Mouse (Mus musculus): ENCODE measurements at regions not wholly inside any gene's neighbourhood (a gene's known extent, or its start where the extent isn't known, plus 50 kb on each side); places are given as distances from the start of the nearest gene placed in this dataset.

- Histone ChIP-seq H3K4me3 (ENCODE audit: low read depth, low read length) (no peak overlapping the region), H3K9me3 (ENCODE audit: low read length) (no peaks in the 10 kb centered on the region), H3K36me3 (ENCODE audit: insufficient read depth) (no peaks in the 10 kb centered on the region), H3K27ac (ENCODE audit: low read depth, low read length) (no peak overlapping the region), H3K9ac (no peak overlapping the region), H3K4me1 (ENCODE audit: insufficient read depth) (no peaks in the 10 kb centered on the region), H3K27me3 (ENCODE audit: insufficient read depth, low read length) (no peaks in the 10 kb centered on the region), H3K4me2 (ENCODE audit: low read depth) (no peak overlapping the region)
- DNase-seq, result no peak
- no peak for ATAC-seq
- no peak for TF ChIP-seq CTCF (IDR thresholded peaks at IDR 0.05; ENCODE audit: low read depth)
These were observed 1172.8 kb downstream of the Pcdh18 start for GRCm38 (mm10) chr3:48584340-48584739.

GRCm38 (mm10) chr3:48582521-48582920 is 1174.6 kb downstream of the Pcdh18 start:
- H3K9ac ChIP-seq, result no peak overlapping the region
- DNase-seq (no peak), ATAC-seq (no peak)
- no peak overlapping the region for H3K27ac ChIP-seq (ENCODE audit: low read depth, low read length)
- no peak for TF ChIP-seq CTCF (IDR thresholded peaks at IDR 0.05; ENCODE audit: low read depth)
- no peaks in the 10 kb centered on the region for H3K9me3 ChIP-seq (ENCODE audit: low read length)
- no peak overlapping the region for H3K4me2 ChIP-seq (ENCODE audit: low read depth)
- H3K27me3 ChIP-seq (ENCODE audit: insufficient read depth, low read length), result no peaks in the 10 kb centered on the region
- no peaks in the 10 kb centered on the region for H3K4me1 ChIP-seq (ENCODE audit: insufficient read depth)
- H3K4me3 ChIP-seq (ENCODE audit: low read depth, low read length), result no peak overlapping the region
- H3K36me3 ChIP-seq (ENCODE audit: insufficient read depth), result no peaks in the 10 kb centered on the region
- 66% methylated on average over 1 of the region's 1 CpGs for WGBS

- no peak for TF ChIP-seq CTCF (IDR thresholded peaks at IDR 0.05; ENCODE audit: low read depth)
- DNase-seq (peak; percentile 26), ATAC-seq (peak; percentile 78)
- Histone ChIP-seq H3K36me3 (ENCODE audit: insufficient read depth) (no peaks in the 10 kb centered on the region), H3K27ac (ENCODE audit: low read depth, low read length) (no peak overlapping the region), H3K4me2 (ENCODE audit: low read depth) (no peak overlapping the region), H3K27me3 (ENCODE audit: insufficient read depth, low read length) (no peaks in the 10 kb centered on the region), H3K4me3 (ENCODE audit: low read depth, low read length) (no peak overlapping the region), H3K9ac (no peak overlapping the region), H3K9me3 (ENCODE audit: low read length) (no peaks in the 10 kb centered on the region), H3K4me1 (ENCODE audit: insufficient read depth) (no peaks in the 10 kb centered on the region)
- WGBS, result 19% methylated on average over 2 of the region's 2 CpGs
These were observed 1177.2 kb downstream of the Pcdh18 start for GRCm38 (mm10) chr3:48579971-48580370.

- 26% methylated on average over 1 of the region's 1 CpGs for WGBS
- Histone ChIP-seq H3K27me3 (ENCODE audit: insufficient read depth, low read length) (no peaks in the 10 kb centered on the region), H3K9me3 (ENCODE audit: low read length) (no peaks in the 10 kb centered on the region), H3K4me3 (ENCODE audit: low read depth, low read length) (no peak overlapping the region), H3K27ac (ENCODE audit: low read depth, low read length) (no peak overlapping the region), H3K4me2 (ENCODE audit: low read depth) (no peak overlapping the region), H3K4me1 (ENCODE audit: insufficient read depth) (no peaks in the 10 kb centered on the region), H3K9ac (no peak overlapping the region), H3K36me3 (ENCODE audit: insufficient read depth) (no peaks in the 10 kb centered on the region)
- TF ChIP-seq CTCF (IDR thresholded peaks at IDR 0.05; ENCODE audit: low read depth), result no peak
- DNase-seq (peak; percentile 49), ATAC-seq (peak; percentile 91)
These were observed 1177.9 kb downstream of the Pcdh18 start for GRCm38 (mm10) chr3:48579229-48579628.

- H3K4me1 ChIP-seq (ENCODE audit: insufficient read depth), result no peaks in the 10 kb centered on the region
- TF ChIP-seq CTCF (IDR thresholded peaks at IDR 0.05; ENCODE audit: low read depth), result no peak
- WGBS, result 70% methylated on average over 1 of the region's 1 CpGs
- no peaks in the 10 kb centered on the region for H3K9me3 ChIP-seq (ENCODE audit: low read length)
- no peaks in the 10 kb centered on the region for H3K36me3 ChIP-seq (ENCODE audit: insufficient read depth)
- no peaks in the 10 kb centered on the region for H3K27me3 ChIP-seq (ENCODE audit: insufficient read depth, low read length)
- H3K27ac ChIP-seq (ENCODE audit: low read depth, low read length), result no peak overlapping the region
- no peak overlapping the region for H3K9ac ChIP-seq
- no peak overlapping the region for H3K4me3 ChIP-seq (ENCODE audit: low read depth, low read length)
- ATAC-seq (no peak), DNase-seq (no peak)
- H3K4me2 ChIP-seq (ENCODE audit: low read depth), result no peak overlapping the region
These were observed 1210.5 kb downstream of the Pcdh18 start for GRCm38 (mm10) chr3:48546669-48547068.

GRCm38 (mm10) chr3:48515009-48515408 is 1242.1 kb downstream of the Pcdh18 start:
- no peak for ATAC-seq
- WGBS, result 12% methylated on average over 3 of the region's 3 CpGs
- no peak overlapping the region for H3K4me3 ChIP-seq (ENCODE audit: low read depth, low read length)
- no peaks in the 10 kb centered on the region for H3K27me3 ChIP-seq (ENCODE audit: insufficient read depth, low read length)
- no peak for DNase-seq
- TF ChIP-seq CTCF (IDR thresholded peaks at IDR 0.05; ENCODE audit: low read depth), result no peak
- H3K9ac ChIP-seq, result no peak overlapping the region
- H3K4me2 ChIP-seq (ENCODE audit: low read depth), result no peak overlapping the region
- no peaks in the 10 kb centered on the region for H3K36me3 ChIP-seq (ENCODE audit: insufficient read depth)
- H3K4me1 ChIP-seq (ENCODE audit: insufficient read depth), result no peaks in the 10 kb centered on the region
- no peaks in the 10 kb centered on the region for H3K9me3 ChIP-seq (ENCODE audit: low read length)
- no peak overlapping the region for H3K27ac ChIP-seq (ENCODE audit: low read depth, low read length)

GRCm38 (mm10) chr3:48503996-48504395 is 1253.1 kb downstream of the Pcdh18 start:
- H3K9ac ChIP-seq, result no peak overlapping the region
- no peak for DNase-seq
- H3K4me1 ChIP-seq (ENCODE audit: insufficient read depth), result no peaks in the 10 kb centered on the region
- no peaks in the 10 kb centered on the region for H3K9me3 ChIP-seq (ENCODE audit: low read length)
- no peak for TF ChIP-seq CTCF (IDR thresholded peaks at IDR 0.05; ENCODE audit: low read depth)
- H3K4me3 ChIP-seq (ENCODE audit: low read depth, low read length), result no peak overlapping the region
- H3K27ac ChIP-seq (ENCODE audit: low read depth, low read length), result no peak overlapping the region
- no peak overlapping the region for H3K4me2 ChIP-seq (ENCODE audit: low read depth)
- 72% methylated on average over 2 of the region's 2 CpGs for WGBS
- ATAC-seq, result no peak
- H3K36me3 ChIP-seq (ENCODE audit: insufficient read depth), result no peaks in the 10 kb centered on the region
- no peaks in the 10 kb centered on the region for H3K27me3 ChIP-seq (ENCODE audit: insufficient read depth, low read length)

GRCm38 (mm10) chr3:48464679-48465078 is 1292.4 kb downstream of the Pcdh18 start:
- no peak for ATAC-seq
- TF ChIP-seq CTCF (IDR thresholded peaks at IDR 0.05; ENCODE audit: low read depth), result no peak
- Histone ChIP-seq H3K27ac (ENCODE audit: low read depth, low read length) (no peak overlapping the region), H3K27me3 (ENCODE audit: insufficient read depth, low read length) (no peaks in the 10 kb centered on the region), H3K4me2 (ENCODE audit: low read depth) (no peak overlapping the region), H3K36me3 (ENCODE audit: insufficient read depth) (no peaks in the 10 kb centered on the region), H3K9ac (no peak overlapping the region), H3K4me1 (ENCODE audit: insufficient read depth) (no peaks in the 10 kb centered on the region), H3K4me3 (ENCODE audit: low read depth, low read length) (no peak overlapping the region), H3K9me3 (ENCODE audit: low read length) (no peaks in the 10 kb centered on the region)
- DNase-seq, result no peak
